Mouse (Mus musculus): ENCODE results near the gene Tnnc2. TPM values are rescaled to one million over a fixed set of nuclear protein-coding genes. Genes with fewer than 3 reads are reported as not detected.

Gene Tnnc2
- polyA plus RNA-seq, 1 experiment from 2014 or later = 0.18 TPM

DNA sequence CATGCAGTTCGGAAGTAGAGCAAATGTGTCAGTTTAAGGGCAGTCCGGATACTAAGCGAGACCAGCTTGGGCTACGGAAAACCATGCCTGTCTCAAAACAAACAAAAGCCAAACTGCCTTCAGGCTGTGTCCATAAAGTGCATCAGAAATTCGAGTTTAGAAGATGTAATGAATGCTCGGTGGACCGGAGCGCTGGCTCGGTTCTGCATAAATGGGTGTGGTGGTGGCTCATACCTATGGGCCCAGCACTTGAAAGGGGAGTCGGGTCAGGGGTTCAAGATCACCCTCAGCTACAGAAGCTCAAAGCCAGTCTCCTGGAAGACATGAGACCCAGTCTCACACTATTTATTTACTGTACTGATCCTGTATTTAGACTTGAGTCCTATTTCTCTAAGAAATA is 8.0 kb upstream of the Tnnc2 start:
- ChIA-PET POLR2A (interaction anchor here (0.6 kb wide), 1 partner anchor 93 kb away, joined by 3 read pairs; no protein-coding TSS in a partner anchor), CTCF (interaction anchor here (1.5 to 2.9 kb wide), 2 partner anchors 14 to 16 kb away, joined by 3 to 17 read pairs; partner anchors contain the start of genes Acot8 and Zswim3)
- in situ Hi-C loops (cut with MboI; ENCODE audit: low pct_unique_long_range_greater_than_20kb) = no loop called here
- no peak for TF ChIP-seq CTCF (IDR thresholded peaks at IDR 0.05)
- H3K27me3 ChIP-seq = no peaks in the 10 kb centered on the region
- no peak for DNase-seq (ENCODE audit: low read depth, low spot score)
- ATAC-seq = no peak

DNA sequence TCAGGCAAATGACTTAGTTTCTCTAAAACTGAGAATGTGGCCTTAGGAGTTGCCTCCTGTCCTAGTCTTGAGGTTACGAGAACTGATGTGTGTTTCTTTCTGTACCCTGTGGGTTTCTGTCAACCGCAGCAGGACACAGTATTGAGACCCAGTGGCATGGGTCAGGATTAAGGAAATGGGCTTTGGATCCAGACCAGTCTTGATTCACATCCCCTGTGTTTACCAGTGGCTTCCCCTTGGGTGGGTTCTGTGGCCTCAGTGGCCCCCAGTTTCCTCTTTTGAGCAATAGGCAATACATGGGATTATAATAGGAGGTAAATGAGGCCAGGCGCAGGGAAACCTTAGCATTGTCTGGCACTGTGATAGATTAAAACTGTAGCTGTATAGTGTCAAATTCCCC is 7.3 kb upstream of the Tnnc2 start:
- ChIA-PET CTCF (interaction anchor here (1.0 to 2.9 kb wide), 4 partner anchors 11 to 56 kb away, joined by 3 to 17 read pairs (median 4); partner anchors contain the start of genes Acot8 and Zswim3), POLR2A (no interaction called here)
- no peak for TF ChIP-seq CTCF (IDR thresholded peaks at IDR 0.05)
- no peaks in the 10 kb centered on the region for H3K27me3 ChIP-seq
- in situ Hi-C loops (cut with MboI; ENCODE audit: low pct_unique_long_range_greater_than_20kb) = no loop called here
- no peak for DNase-seq (ENCODE audit: low read depth, low spot score)
- no peak for ATAC-seq

DNA sequence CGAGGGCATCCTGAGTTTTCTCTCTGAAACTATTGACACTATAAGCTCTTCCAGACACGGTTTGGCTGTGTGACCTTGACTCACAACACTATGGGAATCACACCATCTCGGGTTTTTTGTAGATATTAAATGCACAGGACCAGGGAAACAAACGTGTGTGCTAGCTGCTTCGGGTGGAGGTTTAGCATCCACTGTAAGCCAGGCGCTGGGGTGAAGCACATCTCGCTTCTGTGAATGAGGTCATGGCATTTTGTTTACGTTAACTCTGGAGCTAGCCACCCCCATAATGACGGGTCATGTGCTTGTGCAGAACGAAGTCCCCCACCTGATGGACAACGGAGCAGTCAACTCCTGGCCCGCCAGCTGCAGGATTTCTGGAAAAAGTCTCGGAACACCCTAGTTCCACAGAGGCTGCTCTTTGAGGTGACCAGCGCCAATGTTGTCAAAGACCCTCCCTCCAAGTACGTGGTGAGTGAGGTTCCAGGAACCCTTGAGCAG is 6.7 kb upstream of the Tnnc2 start:
- ATAC-seq (peak; percentile 17), DNase-seq (ENCODE audit: low read depth, low spot score) (no peak)
- no peaks in the 10 kb centered on the region for H3K27me3 ChIP-seq
- no peak for TF ChIP-seq CTCF (IDR thresholded peaks at IDR 0.05)
- ChIA-PET POLR2A (interaction anchor here (1.2 to 1.3 kb wide), 2 partner anchors 13 to 92 kb away, joined by 3 to 6 read pairs; partner anchors contain the start of gene Pcif1), CTCF (interaction anchor here (1.0 to 1.5 kb wide), 3 partner anchors 12 to 56 kb away, joined by 3 to 5 read pairs (median 4); no protein-coding TSS in a partner anchor)
- in situ Hi-C loops (cut with MboI; ENCODE audit: low pct_unique_long_range_greater_than_20kb) = no loop called here

GRCm38 (mm10) chr2:164785481-164786387 is 6.0 kb upstream of the Tnnc2 start, which contains the start of gene Snx21:
Gene Snx21 (plus strand): TSS chr2:164785823.
- no peak for TF ChIP-seq CTCF (IDR thresholded peaks at IDR 0.05)
- ChIA-PET POLR2A (interaction anchor here (0.7 to 1.3 kb wide), 3 partner anchors 14 to 93 kb away, joined by 3 to 6 read pairs (median 3); partner anchors contain the start of gene Pcif1), CTCF (interaction anchor here (1.0 to 1.8 kb wide), 6 partner anchors 8 to 57 kb away, joined by 3 to 12 read pairs (median 4); no protein-coding TSS in a partner anchor)
- in situ Hi-C loops (cut with MboI; ENCODE audit: low pct_unique_long_range_greater_than_20kb) = no loop called here
- no peaks in the 10 kb centered on the region for H3K27me3 ChIP-seq
- ATAC-seq (peak; percentile 92), DNase-seq (ENCODE audit: low read depth, low spot score) (peak; percentile 53)

GRCm38 (mm10) chr2:164784869-164785420 is 5.2 kb upstream of the Tnnc2 start:
- in situ Hi-C loops (cut with MboI; ENCODE audit: low pct_unique_long_range_greater_than_20kb) = no loop called here
- no peak for ATAC-seq
- ChIA-PET CTCF (interaction anchor here (1.3 to 2.1 kb wide), 6 partner anchors 8 to 25 kb away, joined by 3 to 12 read pairs (median 4); no protein-coding TSS in a partner anchor), POLR2A (interaction anchor here (0.7 kb wide), 1 partner anchor 36 kb away, joined by 3 read pairs; no protein-coding TSS in a partner anchor)
- H3K27me3 ChIP-seq = no peaks in the 10 kb centered on the region
- no peak for TF ChIP-seq CTCF (IDR thresholded peaks at IDR 0.05)
- no peak for DNase-seq (ENCODE audit: low read depth, low spot score)

- TF ChIP-seq CTCF (IDR thresholded peaks at IDR 0.05) = no peak
- H3K27me3 ChIP-seq = no peaks in the 10 kb centered on the region
- ATAC-seq = no peak
- in situ Hi-C loops (cut with MboI; ENCODE audit: low pct_unique_long_range_greater_than_20kb) = no loop called here
- CTCF ChIA-PET = interaction anchor here (1.3 to 2.1 kb wide), 3 partner anchors 10 to 15 kb away, joined by 4 to 9 read pairs (median 4); no protein-coding TSS in a partner anchor
- POLR2A ChIA-PET = interaction anchor here (1.0 kb wide), 1 partner anchor 25 kb away, joined by 3 read pairs; no protein-coding TSS in a partner anchor
- DNase-seq (ENCODE audit: low read depth, low spot score) = no peak
These were observed 4.3 kb upstream of the Tnnc2 start for GRCm38 (mm10) chr2:164783926-164784581.

- ATAC-seq = no peak
- POLR2A ChIA-PET = no interaction called here
- no peak for DNase-seq (ENCODE audit: low read depth, low spot score)
- CTCF ChIA-PET = no interaction called here
- in situ Hi-C loops (cut with MboI; ENCODE audit: low pct_unique_long_range_greater_than_20kb) = no loop called here
- no peak for TF ChIP-seq CTCF (IDR thresholded peaks at IDR 0.05)
- no peaks in the 10 kb centered on the region for H3K27me3 ChIP-seq
These were observed 2.1 kb upstream of the Tnnc2 start for GRCm38 (mm10) chr2:164781876-164782275.

DNA sequence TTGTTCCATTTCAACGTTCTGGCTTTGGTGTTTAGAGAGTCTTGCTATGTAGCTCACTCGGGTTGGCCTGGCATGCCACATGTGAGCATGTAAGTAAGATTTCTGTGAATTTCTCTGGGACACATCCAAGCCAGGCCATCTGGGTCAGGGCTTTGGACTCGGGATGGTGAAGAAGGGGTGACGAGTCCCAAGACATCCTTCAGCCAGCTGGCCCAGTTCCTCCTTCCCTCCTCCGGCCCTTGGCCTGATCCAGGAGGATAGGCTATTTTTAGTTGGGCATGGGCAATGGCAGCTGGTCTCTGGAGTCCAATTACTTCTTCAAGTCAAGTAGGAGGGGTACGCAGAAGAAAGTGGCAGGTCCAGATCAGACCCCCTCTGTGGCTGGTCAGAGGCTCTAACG is 958 bp downstream of the Tnnc2 start:
- in situ Hi-C loops (cut with MboI; ENCODE audit: low pct_unique_long_range_greater_than_20kb) = no loop called here
- no peak for ATAC-seq
- no peaks in the 10 kb centered on the region for H3K27me3 ChIP-seq
- CTCF ChIA-PET = interaction anchor here (0.8 kb wide), 1 partner anchor 30 kb away, joined by 3 read pairs; no protein-coding TSS in a partner anchor
- POLR2A ChIA-PET = interaction anchor here (1.1 kb wide), 1 partner anchor 14 kb away, joined by 3 read pairs; no protein-coding TSS in a partner anchor
- TF ChIP-seq CTCF (IDR thresholded peaks at IDR 0.05) = no peak
- no peak for DNase-seq (ENCODE audit: low read depth, low spot score)

- ChIA-PET POLR2A (no interaction called here), CTCF (no interaction called here)
- DNase-seq (ENCODE audit: low read depth, low spot score) (no peak), ATAC-seq (no peak)
- TF ChIP-seq CTCF (IDR thresholded peaks at IDR 0.05) = no peak
- in situ Hi-C loops (cut with MboI; ENCODE audit: low pct_unique_long_range_greater_than_20kb) = no loop called here
- no peaks in the 10 kb centered on the region for H3K27me3 ChIP-seq
These were observed 1.8 kb downstream of the Tnnc2 start for GRCm38 (mm10) chr2:164778015-164778287.

Data from Patski (cell line).